Mouse (Mus musculus) liver, adult 2 months (tissue): ENCODE measurements around the gene Zfp668. TPM values are rescaled to one million over a fixed set of nuclear protein-coding genes. Genes with fewer than 3 reads are reported as not detected.
A peak's percentile ranks its signal among the peaks of the same experiment; 100 is the strongest.
"Not testable (repeated sequence)": the region's sequence is repeated elsewhere in the genome, so short reads cannot be mapped to it uniquely, and the experiment has no call there.

ENCODE experiments used
- DNase-seq: peaks from one replicate; pipeline ENCODE4 v3.0.0-alpha.2; 2011; ENCODE audit warnings: low read depth, low spot score; ENCODE audit errors: extremely low read depth
- H3K27ac ChIP-seq: fragments of 200-500 bp; replicated peaks from 2 replicates; pipeline ENCODE4 v1.5.1; 2012; ENCODE audit warnings: low read depth, mild to moderate bottlenecking, control low read depth, inconsistent platforms, low read length; ENCODE audit not compliant: insufficient read depth
- H3K27me3 ChIP-seq: fragments of 200-500 bp; 2 replicates; pipeline ENCODE4 v1.6.1; 2012; ENCODE audit warnings: mild to moderate bottlenecking, moderate library complexity, low read length, inconsistent platforms; ENCODE audit not compliant: control insufficient read depth, insufficient read depth
- H3K36me3 ChIP-seq: fragments of 200-500 bp; 2 replicates; pipeline ENCODE4 v1.6.1; 2012; ENCODE audit warnings: low read length, inconsistent platforms; ENCODE audit not compliant: control insufficient read depth, insufficient read depth
- H3K4me1 ChIP-seq: fragments of 200-500 bp; 2 replicates; pipeline ENCODE4 v1.6.1; 2011; ENCODE audit warnings: low read length; ENCODE audit not compliant: control insufficient read depth, insufficient read depth
- H3K4me3 ChIP-seq: fragments of 200-500 bp; 2 replicates; pipeline ENCODE4 v1.5.1; 2011; ENCODE audit warnings: low read depth, mild to moderate bottlenecking, control low read depth, low read length, moderate library complexity; ENCODE audit not compliant: insufficient read depth
- H3K79me2 ChIP-seq: fragments of 200-500 bp; 2 replicates; pipeline ENCODE4 v1.6.1; 2012; ENCODE audit warnings: inconsistent platforms, mild to moderate bottlenecking, low read length, moderate library complexity; ENCODE audit not compliant: control insufficient read depth, insufficient read depth
- H3K9ac ChIP-seq: fragments of 200-500 bp; 2 replicates; pipeline ENCODE4 v1.6.1; 2012; ENCODE audit warnings: low read depth, mild to moderate bottlenecking, control low read depth, inconsistent platforms, low read length
- CTCF ChIP-seq: fragments of 200-500 bp; IDR thresholded peaks from 2 replicates; pipeline ENCODE4 v1.5.1; 2011; ENCODE audit warnings: low read depth, low read length, control low read depth
- POLR2A ChIP-seq: fragments of 200-500 bp; IDR thresholded peaks from 2 replicates; pipeline ENCODE4 v1.6.1; 2011; ENCODE audit warnings: low read length, control low read depth; ENCODE audit not compliant: insufficient read depth; ENCODE audit errors: extremely low read depth
- WGBS: fragments of 180-500 bp; shearing (Covaris S2); methylation state at CpG from one replicate; pipeline ENCODE4 v1.1.7; 2018; 5-methylcytosine and 5-hydroxymethylcytosine counted together
- polyA plus RNA-seq: library from polyadenylated mRNA; depleted of rRNA; stranded (reverse); fragments of >200 nt; gene quantifications from 2 replicates; pipeline ENCODE4 v1.2.3, GENCODE M21; 2012
- total RNA-seq: library from RNA; depleted of rRNA; stranded (reverse); fragments of >200 nt; gene quantifications from 2 replicates; pipeline ENCODE4 v1.2.3, GENCODE M21; 2014

Zfp668 gene
- total and polyA plus RNA-seq, 2 experiments = 0.65 to 2.1 TPM

DNA sequence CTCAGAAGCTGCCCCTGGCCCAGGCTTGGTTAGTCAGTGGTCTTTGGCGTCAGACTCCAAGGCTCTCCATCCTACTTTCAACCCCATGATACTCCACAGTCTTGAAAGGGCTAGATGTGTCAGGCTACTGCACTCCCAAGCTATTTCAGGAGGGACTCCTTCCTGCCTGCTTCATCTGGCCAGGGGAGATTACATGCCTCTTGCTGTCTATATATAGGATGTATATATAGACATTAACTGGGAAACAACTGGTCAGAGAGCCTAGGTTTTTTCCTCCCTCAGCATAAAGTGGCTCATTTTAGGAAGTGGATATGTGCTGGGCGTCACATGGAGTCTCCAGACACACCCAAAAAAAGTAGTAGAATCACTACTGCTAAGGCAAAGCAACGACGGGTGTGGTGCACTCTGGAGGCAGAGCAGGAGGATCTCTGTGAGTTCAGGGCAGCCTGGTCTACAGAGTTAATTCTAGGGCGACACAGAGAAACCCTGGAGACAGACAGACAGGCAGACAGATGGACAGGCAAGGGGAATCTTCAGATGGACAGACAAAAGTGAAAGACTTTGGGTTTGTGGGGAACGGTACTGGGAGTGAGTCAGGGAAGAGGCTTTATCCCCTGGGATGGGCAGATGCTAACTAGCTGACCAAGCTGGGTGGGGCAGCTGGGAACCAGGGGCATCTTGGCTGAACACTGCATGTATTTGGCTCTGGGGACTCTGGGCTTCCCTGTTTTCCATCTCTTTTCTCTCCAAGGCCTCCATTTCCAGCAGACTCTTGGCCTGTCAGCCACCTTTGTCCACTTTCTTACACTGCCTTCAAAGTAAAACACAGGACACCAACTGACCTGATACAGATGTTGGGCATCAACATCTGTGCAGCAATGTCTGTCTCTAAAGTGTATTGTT, 26.4 kb downstream of the Zfp668 start:
- 80% methylated on average over 6 of the region's 6 CpGs for WGBS

DNA sequence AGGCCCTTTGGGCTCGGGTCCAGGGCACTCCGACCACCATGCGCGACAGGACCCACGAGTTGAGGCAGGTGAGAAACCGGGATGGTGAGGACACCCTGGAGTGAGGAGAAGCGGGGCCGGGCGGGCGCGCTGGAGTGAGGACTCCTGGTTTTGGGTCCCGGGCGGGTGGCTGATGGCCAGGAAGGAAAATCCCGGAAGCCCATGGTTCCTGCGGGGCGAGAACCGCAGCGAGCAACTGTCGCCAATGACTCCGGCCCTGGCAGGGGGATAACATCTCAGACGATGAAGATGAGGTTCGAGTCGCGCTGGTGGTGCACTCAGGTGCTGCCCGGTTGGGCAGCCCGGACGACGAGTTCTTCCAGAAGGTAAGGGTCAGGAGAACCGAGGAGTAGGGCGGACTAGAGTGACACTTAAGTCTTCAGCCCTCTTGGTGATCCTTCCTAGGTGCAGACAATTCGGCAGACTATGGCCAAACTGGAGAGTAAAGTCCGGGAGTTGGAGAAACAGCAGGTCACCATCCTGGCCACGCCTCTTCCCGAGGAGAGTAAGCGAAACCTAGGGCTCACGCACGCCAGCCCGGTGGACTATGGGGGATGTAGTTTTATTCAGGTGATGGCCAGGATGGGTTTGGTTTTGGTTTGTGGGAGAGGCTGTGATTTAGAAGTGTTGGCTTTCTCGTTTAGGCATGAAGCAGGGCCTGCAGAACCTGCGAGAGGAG, 34.5 kb downstream of the Zfp668 start:
- TF ChIP-seq CTCF = no peak
- TF ChIP-seq POLR2A = peak; percentile 82; the same call in 1 of the 2 replicates
- Histone ChIP-seq H3K4me3 (peak overlapping the region; percentile 77), H3K27me3 (no peaks in the 10 kb centered on the region), H3K79me2 (no peaks in the 10 kb centered on the region), H3K9ac (peak overlapping the region; percentile 90), H3K27ac (peak overlapping the region; percentile 95), H3K4me1 (peaks cover 6% of the 10 kb centered on the region; the same call in 1 of the 2 replicates), H3K36me3 (peaks cover 2% of the 10 kb centered on the region; the same call in 1 of the 2 replicates)
- whole genome bisulfite sequencing = 1% methylated on average over 40 of the region's 40 CpGs
- DNase-seq = peak; percentile 93

More for the DNA sequence above, 26.4 kb downstream of the Zfp668 start:
- TF ChIP-seq POLR2A = no peak
- no peak for TF ChIP-seq CTCF
- Histone ChIP-seq H3K9ac (no peak overlapping the region), H3K4me1 (no peaks in the 10 kb centered on the region), H3K27ac (peak overlapping the region; percentile 13; the same call in 1 of the 2 replicates), H3K27me3 (no peaks in the 10 kb centered on the region), H3K79me2 (no peaks in the 10 kb centered on the region), H3K4me3 (no peak overlapping the region), H3K36me3 (no peaks in the 10 kb centered on the region)
- DNase-seq = peak; percentile 27

DNA sequence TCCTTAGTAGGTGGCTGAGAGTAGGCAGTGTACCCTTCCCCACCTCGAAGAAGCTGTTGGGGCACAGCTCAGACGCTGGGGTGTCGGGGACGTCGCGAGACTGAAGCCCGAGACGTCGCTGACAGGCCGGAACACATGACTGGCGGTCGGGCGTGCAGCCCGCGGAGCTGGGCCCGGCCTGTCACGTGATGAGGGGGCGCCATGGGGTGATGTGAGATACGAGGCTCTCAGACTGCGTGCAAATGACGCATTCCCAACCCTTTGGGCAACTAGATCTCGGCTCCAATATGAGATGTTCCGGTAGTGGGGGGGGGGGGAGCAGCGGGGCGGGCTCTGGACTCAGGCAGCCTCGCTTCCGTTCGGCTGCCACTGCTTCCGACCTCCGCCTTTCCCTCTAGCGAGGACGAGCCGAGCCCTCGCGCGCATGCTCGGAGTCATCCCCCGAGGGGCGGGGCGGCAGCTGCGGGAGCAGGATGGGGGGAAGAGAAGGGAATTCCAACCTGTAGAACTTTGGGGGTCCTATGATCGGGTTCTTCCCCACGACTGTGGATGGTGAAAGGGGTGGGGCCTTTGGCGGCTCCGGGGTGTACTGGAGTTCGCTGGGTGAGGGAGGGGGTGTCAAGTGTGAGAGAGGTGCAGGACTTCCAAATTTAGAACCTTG, 35.2 kb downstream of the Zfp668 start:
- no peaks in the 10 kb centered on the region for H3K79me2 ChIP-seq
- no peak for TF ChIP-seq CTCF
- TF ChIP-seq POLR2A = peak; percentile 61; the same call in 1 of the 2 replicates
- under 1% methylated on average over 45 of the region's 46 CpGs for WGBS
- H3K27me3 ChIP-seq = no peaks in the 10 kb centered on the region
- peak overlapping the region; percentile 95 for H3K27ac ChIP-seq
- peak; percentile 88 for DNase-seq
- H3K4me3 ChIP-seq = peak overlapping the region; percentile 77
- H3K4me1 ChIP-seq = peaks cover 6% of the 10 kb centered on the region; the same call in 1 of the 2 replicates
- H3K9ac ChIP-seq = peak overlapping the region; percentile 90
- H3K36me3 ChIP-seq = peaks cover 2% of the 10 kb centered on the region; the same call in 1 of the 2 replicates

DNA sequence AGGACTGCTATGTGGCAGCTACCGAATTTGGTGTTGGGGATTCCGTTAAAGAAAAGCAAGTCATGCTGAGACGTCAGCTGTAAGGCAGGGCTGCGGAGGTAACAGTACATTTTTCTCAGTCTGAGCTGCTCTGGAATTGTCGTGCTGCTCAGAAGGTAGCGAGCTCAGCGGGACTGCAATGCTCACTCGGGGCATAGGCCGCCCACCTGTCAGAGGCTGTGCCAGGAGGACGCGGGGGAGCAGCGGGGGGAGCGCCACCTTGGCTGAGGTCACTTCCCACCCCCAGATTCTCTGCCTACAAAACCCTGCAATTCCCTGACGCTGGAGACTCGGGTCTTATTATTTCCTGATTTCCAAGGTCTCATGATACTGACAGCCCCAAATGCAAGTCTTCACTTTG, 35.7 kb downstream of the Zfp668 start:
- peak; percentile 36 for DNase-seq
- WGBS = 3% methylated on average over 15 of the region's 15 CpGs
- no peak for TF ChIP-seq POLR2A
- TF ChIP-seq CTCF = no peak

DNA sequence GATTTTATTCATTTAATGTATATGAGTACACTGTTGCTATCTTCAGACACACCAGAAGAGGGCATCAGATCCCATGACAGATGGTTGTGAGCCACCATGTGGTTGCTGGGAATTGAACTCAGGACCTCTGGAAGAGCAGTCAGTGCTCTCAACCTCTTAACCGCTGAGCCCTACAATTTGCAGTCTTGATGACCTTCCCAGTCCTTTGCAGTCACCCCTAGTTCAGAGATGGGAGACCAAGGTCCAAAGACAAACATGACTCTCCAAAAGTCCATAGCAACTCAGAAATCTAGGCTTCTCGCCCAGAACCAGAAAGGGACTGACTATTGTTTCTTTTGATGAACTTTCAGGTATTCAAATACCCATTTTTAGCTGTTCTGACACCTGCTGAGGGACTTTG, 36.6 kb downstream of the Zfp668 start:
- H3K79me2 ChIP-seq, H3K27me3 ChIP-seq, H3K27ac ChIP-seq, H3K9ac ChIP-seq, H3K4me3 ChIP-seq, H3K36me3 ChIP-seq, H3K4me1 ChIP-seq: not testable (repeated sequence)
- DNase-seq = peak; percentile 88
- 22% methylated on average over 2 of the region's 2 CpGs for WGBS

More for the DNA sequence above, 35.7 kb downstream of the Zfp668 start:
- H3K4me1 ChIP-seq = peaks cover 6% of the 10 kb centered on the region; the same call in 1 of the 2 replicates
- peak overlapping the region; percentile 77 for H3K4me3 ChIP-seq
- no peaks in the 10 kb centered on the region for H3K27me3 ChIP-seq
- no peaks in the 10 kb centered on the region for H3K79me2 ChIP-seq
- H3K27ac ChIP-seq = peak overlapping the region; percentile 74
- H3K9ac ChIP-seq = peak overlapping the region; percentile 81
- H3K36me3 ChIP-seq = peaks cover 2% of the 10 kb centered on the region; the same call in 1 of the 2 replicates
